Comparison of ENCODE assay signal across 8 mouse cellular contexts in the genomic region with DNA sequence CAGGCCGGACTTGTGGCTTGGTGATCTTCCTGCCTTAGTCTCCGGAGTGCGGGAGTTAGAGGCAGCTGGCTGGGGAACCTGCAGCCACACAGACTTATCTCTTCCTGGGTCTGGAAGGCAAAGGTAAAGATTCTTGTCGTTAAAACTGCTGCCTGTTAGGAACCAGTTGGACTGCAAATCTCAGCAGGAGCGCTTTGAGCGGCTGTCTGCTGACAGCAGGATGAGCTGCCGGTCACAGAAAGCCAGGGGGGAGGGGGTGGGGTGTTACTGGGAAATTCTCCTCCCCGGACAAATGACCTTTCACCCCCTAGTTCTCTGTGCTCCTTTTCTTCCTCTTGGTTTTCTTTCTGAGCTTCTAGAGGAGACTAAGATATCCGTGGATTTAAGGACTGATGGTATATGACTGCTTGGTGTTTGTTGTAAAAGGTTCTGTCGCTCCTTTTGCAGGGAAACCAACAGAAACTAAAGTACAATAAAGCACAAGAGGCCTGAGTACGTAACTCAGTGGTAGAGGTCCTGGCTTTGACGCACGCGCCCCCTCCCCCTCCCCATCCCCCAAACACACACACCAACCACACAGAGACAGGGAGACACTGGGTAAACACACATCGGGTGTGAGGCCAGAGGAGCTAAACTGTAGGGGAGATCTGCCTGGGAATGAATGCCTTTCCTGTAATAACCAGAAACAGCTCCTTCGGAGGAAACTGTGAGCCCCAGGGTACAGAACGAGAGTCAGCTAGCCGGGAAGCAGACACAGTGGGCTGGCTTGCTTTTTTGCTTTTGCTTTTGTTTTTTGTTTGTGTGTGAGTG. TPM values are rescaled to one million over a fixed set of nuclear protein-coding genes. Genes with fewer than 3 reads are reported as not detected.
A peak's percentile ranks its signal among the peaks of the same experiment; 100 is the strongest.
DNase-seq lines count a peak whose midpoint lies in the region; ATAC-seq lines count a peak whose summit lies in the region.

No protein-coding gene starts in this region.

- H3K4me2 ChIP-seq in heart, embryonic 16.5 days (ENCODE audit: low read depth, low read length) = peak overlapping the region; percentile 61

- peak overlapping the region; percentile 39 for H3K4me3 ChIP-seq in heart, embryonic 16.5 days (ENCODE audit: low read length)
- peak overlapping the region; percentile 39 for H3K4me3 ChIP-seq in macrophage (ENCODE audit: inconsistent target)

- H3K36me3 ChIP-seq in heart, embryonic 16.5 days (ENCODE audit: control insufficient read depth, insufficient read depth) = no peaks in the 10 kb centered on the region
- no peaks in the 10 kb centered on the region for H3K36me3 ChIP-seq in macrophage (ENCODE audit: inconsistent target)

- H3K9me3 ChIP-seq in heart, embryonic 16.5 days (replicated peaks; ENCODE audit: control insufficient read depth, low read length) = no peaks in the 10 kb centered on the region

- H3K27ac ChIP-seq in heart, embryonic 16.5 days (ENCODE audit: low read length) = peak overlapping the region; percentile 51
- H3K27ac ChIP-seq in macrophage = peak overlapping the region; percentile 90

- no peaks in the 10 kb centered on the region for H3K79me2 ChIP-seq in macrophage (ENCODE audit: inconsistent target)

- no peaks in the 10 kb centered on the region for H3K27me3 ChIP-seq in heart, embryonic 16.5 days (ENCODE audit: control insufficient read depth, insufficient read depth, low read length)

- DNase-seq in cerebellum, postnatal 10 days = peak; percentile 35 to 45
- DNase-seq in cerebellum, adult 9-11 months = no peak
- DNase-seq in embryo, embryonic 10.5 days (ENCODE audit: low spot score) = peak; percentile 84
- peak; percentile 50 for DNase-seq in kidney, postnatal 10 days
- peak; percentile 3 to 5 for DNase-seq in thymus, postnatal 36 days
- no peak for DNase-seq in MN1 (ENCODE audit: low spot score)

- 4% methylated on average over 18 of the region's 18 CpGs for WGBS in heart, embryonic 16.5 days
- 6% methylated on average over 18 of the region's 18 CpGs for WGBS in macrophage (ENCODE audit: missing documents)

- H3K4me1 ChIP-seq in heart, embryonic 16.5 days (ENCODE audit: control insufficient read depth, insufficient read depth, low read length) = peaks cover 15% of the 10 kb centered on the region

- ATAC-seq in heart, embryonic 16.5 days (replicated peaks; ENCODE audit: extremely low read depth, insufficient read depth, low FRiP score) = peak; percentile 72

- H3K9ac ChIP-seq in heart, embryonic 16.5 days (ENCODE audit: low read length) = peak overlapping the region; percentile 56

RNA-seq across cellular contexts. Expression of a gene that starts 29.7 kb away (rescaled TPM):
- polyA plus RNA-seq in heart, embryonic 16.5 days (2015; fragmentation: Nextera tagmentation; extraction: Ambion mirVana) = 154 and 165 TPM in 2 replicates
- 10 to 100 TPM in 7 of 26 experiments, 1 to 10 TPM in 19; 2.4 to 21.8 (median 8.2) TPM for total RNA-seq in macrophage (2018; cell fraction: chromatin; rRNA removed)
- total RNA-seq in macrophage (2018; cell fraction: cytosol; rRNA removed) = 10 to 100 TPM; 40.4 to 95.5 (median 55.7) TPM
- 10 to 100 TPM in 19 of 26 experiments, 1 to 10 TPM in 7; 3.7 to 32.6 (median 13.6) TPM for total RNA-seq in macrophage (2018; cell fraction: nucleus; rRNA removed)
- 63.1 to 68.3 TPM (median 66.4 TPM) in 3 replicates for polyA plus RNA-seq in macrophage (2018)

RNA-seq across cellular contexts. Expression of a gene that starts 55.8 kb away (rescaled TPM):
- 9.7 and 10.4 TPM in 2 replicates for polyA plus RNA-seq in heart, embryonic 16.5 days (2015; fragmentation: Nextera tagmentation; extraction: Ambion mirVana)
- total RNA-seq in macrophage (2018; cell fraction: chromatin; rRNA removed) = 100 to 1,000 TPM in 9 of 26 experiments, 10 to 100 TPM in 17; 63.0 to 143 (median 97.3) TPM
- 10 to 100 TPM; 23.2 to 35.3 (median 29.0) TPM for total RNA-seq in macrophage (2018; cell fraction: cytosol; rRNA removed)
- total RNA-seq in macrophage (2018; cell fraction: nucleus; rRNA removed) = 10 to 100 TPM; 45.0 to 90.6 (median 68.3) TPM
- 10.7 to 14.3 TPM (median 11.9 TPM) in 3 replicates for polyA plus RNA-seq in macrophage (2018)

Comparison
In these comparisons a context has a peak if more than half of its experiments do, and no peak if none do; other contexts are left out.
1. DNase-seq: peak in cerebellum, postnatal 10 days (2 of 2), embryo, embryonic 10.5 days (single experiment), kidney, postnatal 10 days (single experiment) and thymus, postnatal 36 days (2 of 2); none in cerebellum, adult 9-11 months (single experiment) and MN1 (single experiment).